Mouse (Mus musculus) MEL (cell line): ENCODE measurements around the gene Slmap. TPM values are rescaled to one million over a fixed set of nuclear protein-coding genes. Genes with fewer than 3 reads are reported as not detected.

ENCODE experiments used
- DNase-seq: peaks from one replicate; pipeline ENCODE4 v3.0.0; 2011; ENCODE audit warnings: low read depth, low spot score
- H3K27ac ChIP-seq: 2 replicates; pipeline ENCODE4 v1.5.1; 2012; ENCODE audit warnings: low read depth, mild to moderate bottlenecking, control low read depth, low read length, moderate library complexity; ENCODE audit not compliant: control insufficient read depth
- H3K27me3 ChIP-seq, 2 experiments: fragments of 150-350 bp in 1 of 2; sonication (generic) in 1 of 2; 2 replicates each; pipeline ENCODE4 v1.6.1; 2012; ENCODE audit warnings: low read length in 2 of 2, mild to moderate bottlenecking in 2 of 2, improper control_type of control experiment in 1 of 2, moderate library complexity in 1 of 2; ENCODE audit not compliant: insufficient read depth in 2 of 2, control insufficient read depth in 1 of 2
- H3K36me3 ChIP-seq, 2 experiments: 2 replicates each; pipeline ENCODE4 v1.6.1; 2012 to 2014; ENCODE audit warnings: low read length in 2 of 2, improper control_type of control experiment in 1 of 2, inconsistent platforms in 1 of 2, mild to moderate bottlenecking in 1 of 2; ENCODE audit not compliant: insufficient read depth in 2 of 2, control insufficient read depth in 1 of 2
- H3K4me1 ChIP-seq, 2 experiments: fragments of 150-350 bp in 1 of 2; sonication (generic) in 1 of 2; 2 replicates each; pipeline ENCODE4 v1.6.1; 2012; ENCODE audit warnings: low read length in 2 of 2, improper control_type of control experiment in 1 of 2, mild to moderate bottlenecking in 1 of 2; ENCODE audit not compliant: insufficient read depth in 2 of 2, control insufficient read depth in 1 of 2
- H3K4me3 ChIP-seq, 2 experiments: fragments of 150-350 bp in 1 of 2; sonication (generic) in 1 of 2; 2 replicates each; pipeline ENCODE4 v1.5.1; 2012; ENCODE audit warnings: low read depth in 2 of 2, low read length in 2 of 2, mild to moderate bottlenecking in 2 of 2, moderate library complexity in 2 of 2, control low read depth in 1 of 2, improper control_type of control experiment in 1 of 2; ENCODE audit not compliant: control insufficient read depth in 1 of 2, insufficient read depth in 1 of 2
- H3K79me2 ChIP-seq: 2 replicates; pipeline ENCODE4 v1.6.1; 2012; ENCODE audit warnings: mild to moderate bottlenecking, low read length, moderate library complexity; ENCODE audit not compliant: control insufficient read depth, poor library complexity, insufficient read depth
- H3K9ac ChIP-seq: 2 replicates; pipeline ENCODE4 v1.6.1; 2012; ENCODE audit warnings: low read depth, mild to moderate bottlenecking, control low read depth, low read length, moderate library complexity; ENCODE audit not compliant: control insufficient read depth, poor library complexity, severe bottlenecking
- H3K9me3 ChIP-seq: fragments of 150-350 bp; sonication (generic); replicated peaks from 2 replicates; pipeline ENCODE4 v1.6.1; 2012; ENCODE audit warnings: mild to moderate bottlenecking, low read length, improper control_type of control experiment, moderate library complexity; ENCODE audit not compliant: insufficient read depth
- CHD1 ChIP-seq: IDR thresholded peaks from 2 replicates; pipeline ENCODE4 v1.6.1; 2012; ENCODE audit warnings: low read depth, mild to moderate bottlenecking, inconsistent platforms, low read length, improper control_type of control experiment
- CHD2 ChIP-seq: IDR thresholded peaks from 2 replicates; pipeline ENCODE4 v1.6.1; 2011; ENCODE audit warnings: low read length, improper control_type of control experiment
- CTCF ChIP-seq, 3 experiments: IDR thresholded peaks in 2 of 3; conservative IDR thresholded peaks in 1 of 3; 2 replicates each; pipeline ENCODE4 v1.5.1; 2011 to 2012; ENCODE audit warnings: low read length in 3 of 3, low read depth in 2 of 3, mild to moderate bottlenecking in 2 of 3, improper control_type of control experiment in 1 of 3, inconsistent platforms in 1 of 3, mixed read lengths in 1 of 3, moderate library complexity in 1 of 3; ENCODE audit not compliant: control insufficient read depth in 1 of 3, insufficient read depth in 1 of 3, poor library complexity in 1 of 3, severe bottlenecking in 1 of 3
- E2F4 ChIP-seq: IDR thresholded peaks from 2 replicates; pipeline ENCODE4 v1.6.1; 2011; ENCODE audit warnings: low read depth, low read length, improper control_type of control experiment, borderline replicate concordance
- EP300 ChIP-seq, 2 experiments: IDR thresholded peaks; 2 replicates each; pipeline ENCODE4 v1.6.1; 2011; ENCODE audit warnings: improper control_type of control experiment in 2 of 2, low read length in 2 of 2, low read depth in 1 of 2, mild to moderate bottlenecking in 1 of 2
- ETS1 ChIP-seq: IDR thresholded peaks from 2 replicates; pipeline ENCODE4 v1.6.1; 2012; ENCODE audit warnings: low read depth, mild to moderate bottlenecking, inconsistent platforms, low read length, improper control_type of control experiment, moderate library complexity
- GABPA ChIP-seq: IDR thresholded peaks from 2 replicates; pipeline ENCODE4 v1.6.1; 2012; ENCODE audit warnings: low read depth, mild to moderate bottlenecking, inconsistent platforms, low read length, improper control_type of control experiment, moderate library complexity
- GATA1 ChIP-seq: IDR thresholded peaks from 2 replicates; pipeline ENCODE4 v1.6.1; 2011; ENCODE audit warnings: low read depth, low read length, improper control_type of control experiment
- HCFC1 ChIP-seq: IDR thresholded peaks from 2 replicates; pipeline ENCODE4 v1.6.1; 2012; ENCODE audit warnings: low read depth, mild to moderate bottlenecking, inconsistent platforms, low read length, improper control_type of control experiment, moderate library complexity
- JUND ChIP-seq: IDR thresholded peaks from 2 replicates; pipeline ENCODE4 v1.6.1; 2011; ENCODE audit warnings: low read depth, mild to moderate bottlenecking, improper control_type of control experiment, low read length
- MAFK ChIP-seq: IDR thresholded peaks from 2 replicates; pipeline ENCODE4 v1.6.1; 2011; ENCODE audit warnings: low read depth, mild to moderate bottlenecking, low read length, improper control_type of control experiment, borderline replicate concordance
- MXI1 ChIP-seq: IDR thresholded peaks from 2 replicates; pipeline ENCODE4 v1.6.1; 2011; ENCODE audit warnings: mild to moderate bottlenecking, low read depth, low read length, improper control_type of control experiment
- MYB ChIP-seq: IDR thresholded peaks from 2 replicates; pipeline ENCODE4 v1.6.1; 2011; ENCODE audit warnings: mild to moderate bottlenecking, low read depth, low read length, improper control_type of control experiment
- POLR2A ChIP-seq, 2 experiments: IDR thresholded peaks; 2 replicates each; pipeline ENCODE4 v1.6.1; 2011 to 2012; ENCODE audit warnings: low read length in 2 of 2, mild to moderate bottlenecking in 2 of 2, control low read depth in 1 of 2, improper control_type of control experiment in 1 of 2, low read depth in 1 of 2, moderate library complexity in 1 of 2; ENCODE audit not compliant: control insufficient read depth in 1 of 2, insufficient read depth in 1 of 2, poor library complexity in 1 of 2
- POLR2AphosphoS5 ChIP-seq: IDR thresholded peaks from 2 replicates; pipeline ENCODE4 v1.6.1; 2012; ENCODE audit warnings: low read depth, borderline replicate concordance, mild to moderate bottlenecking, inconsistent platforms, low read length, moderate library complexity, mixed read lengths
- RAD21 ChIP-seq: IDR thresholded peaks from 2 replicates; pipeline ENCODE4 v1.6.1; 2011; ENCODE audit warnings: mild to moderate bottlenecking, low read depth, low read length, improper control_type of control experiment
- RCOR1 ChIP-seq: IDR thresholded peaks from 2 replicates; pipeline ENCODE4 v1.6.1; 2012; ENCODE audit warnings: low read depth, mild to moderate bottlenecking, inconsistent platforms, low read length, improper control_type of control experiment
- SIN3A ChIP-seq: IDR thresholded peaks from 2 replicates; pipeline ENCODE4 v1.6.1; 2012; ENCODE audit warnings: low read length, improper control_type of control experiment, inconsistent platforms
- SMC3 ChIP-seq: IDR thresholded peaks from 2 replicates; pipeline ENCODE4 v1.6.1; 2011; ENCODE audit warnings: low read depth, low read length, improper control_type of control experiment
- TAL1 ChIP-seq: IDR thresholded peaks from 2 replicates; pipeline ENCODE4 v1.6.1; 2012; ENCODE audit warnings: mild to moderate bottlenecking, inconsistent platforms, low read length, moderate library complexity, mixed read lengths
- TBP ChIP-seq: IDR thresholded peaks from 2 replicates; pipeline ENCODE4 v1.8.0; 2011; ENCODE audit warnings: low read depth, low read length, improper control_type of control experiment
- TCF12 ChIP-seq: IDR thresholded peaks from 2 replicates; pipeline ENCODE4 v1.6.1; 2014; ENCODE audit warnings: low read depth, mild to moderate bottlenecking, inconsistent platforms, low read length, improper control_type of control experiment, moderate library complexity
- USF1 ChIP-seq: IDR thresholded peaks from 2 replicates; pipeline ENCODE4 v1.6.1; 2014; ENCODE audit warnings: low read depth, mild to moderate bottlenecking, inconsistent platforms, low read length, improper control_type of control experiment, moderate library complexity
- ZMIZ1 ChIP-seq: IDR thresholded peaks from 2 replicates; pipeline ENCODE4 v1.6.1; 2012; ENCODE audit warnings: low read depth, mild to moderate bottlenecking, inconsistent platforms, low read length, improper control_type of control experiment, moderate library complexity
- polyA plus RNA-seq, 2 experiments: library from polyadenylated mRNA; stranded (reverse) in 1 of 2; unstranded in 1 of 2; fragments of >175 nt in 1 of 2; fragments of >200 nt in 1 of 2; gene quantifications; 2 replicates each; pipeline versions ENCODE4 v1.2.1 to v1.2.4; 2012; ENCODE audit warnings: low replicate concordance in 2 of 2, low read depth in 1 of 2; ENCODE audit not compliant: insufficient read length in 2 of 2, insufficient read depth in 1 of 2, missing spikeins in 1 of 2
- total RNA-seq: library from RNA; depleted of rRNA; stranded (reverse); fragments of 300-350 nt; gene quantifications from 2 replicates; pipeline ENCODE4 v1.2.3, GENCODE M21; 2012

Gene Slmap
- total and polyA plus RNA-seq, 3 experiments: 21.4 to 41.9 TPM; not detected in 1

- TF ChIP-seq SIN3A (peak; percentile 78), USF1 (peak; percentile 100), MYB (peak; percentile 16; the same call in 1 of the 2 replicates), RCOR1 (peak; percentile 23; the same call in 1 of the 2 replicates), GATA1 (no peak), MXI1 (peak; percentile 78), TCF12 (peak; percentile 76), POLR2A (IDR thresholded peaks at IDR 0.05; ENCODE audit: control insufficient read depth in 1 of 2, insufficient read depth in 1 of 2, low read depth in 1 of 2, low read length in 2 of 2, poor library complexity in 1 of 2) (peak; percentile 89 to 99), E2F4 (0 out of 2 replicates have a peak, but pooled peaks have one; percentile 28), TBP (peak; percentile 62; the same call in 1 of the 2 replicates), CTCF (IDR thresholded peaks at IDR 0.05 in 2 of 3, conservative IDR thresholded peaks at IDR 0.05 in 1 of 3; ENCODE audit: control insufficient read depth in 1 of 3, insufficient read depth in 1 of 3, low read depth in 2 of 3, low read length in 3 of 3, poor library complexity in 1 of 3, severe bottlenecking in 1 of 3) (0 out of 6 replicates have a peak, but pooled peaks of 1 of the 3 experiments have one; percentile 1), GABPA (no peak), POLR2AphosphoS5 (no peak), CHD2 (no peak), ZMIZ1 (peak; percentile 87), ETS1 (peak; percentile 54), EP300 (IDR thresholded peaks at IDR 0.05; ENCODE audit: low read depth in 1 of 2, low read length in 2 of 2) (peak; percentile 22 to 36; a peak in 1 of 4 replicates), JUND (no peak), HCFC1 (peak; percentile 45; the same call in 1 of the 2 replicates), RAD21 (no peak)
These were observed 44.9 kb upstream of the Slmap start (continued) for GRCm38 (mm10) chr14:26579346-26580343.

DNA sequence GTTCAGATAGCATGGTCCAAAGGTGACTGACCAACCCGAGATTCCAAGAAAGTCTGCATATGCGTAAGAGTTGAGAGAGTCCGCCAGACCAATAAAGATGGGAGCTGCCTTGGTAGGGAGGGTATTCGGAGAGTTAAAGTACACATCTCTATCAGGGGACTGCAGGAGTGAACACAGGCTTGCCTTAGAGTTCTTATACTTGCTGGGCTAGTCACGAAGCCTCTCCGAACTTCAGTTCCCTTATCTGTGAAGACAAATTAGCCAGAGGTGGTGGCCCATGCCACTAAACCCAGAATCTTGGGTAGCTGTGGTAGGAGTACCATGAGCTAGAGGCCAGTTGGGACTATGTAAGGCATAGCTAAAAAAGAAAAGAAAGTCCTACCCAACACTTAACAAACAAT lies 44.1 kb upstream of the Slmap start:
- H3K4me3 ChIP-seq: peak overlapping the region; percentile 37 to 54
- peak overlapping the region; percentile 57 for H3K9ac ChIP-seq
- peaks cover 7 to 10% of the 10 kb centered on the region in 2 experiments for H3K4me1 ChIP-seq
- TF ChIP-seq TAL1: peak; percentile 42
- TF ChIP-seq MAFK: no peak
- TF ChIP-seq CHD1: no peak
- TF ChIP-seq SMC3: 0 out of 2 replicates have a peak, but pooled peaks have one; percentile 6
- peaks cover 19% of the 10 kb centered on the region for H3K79me2 ChIP-seq
- peaks cover 0 to 8% of the 10 kb centered on the region in 2 experiments; a peak in 2 of 4 replicates for H3K36me3 ChIP-seq
- no peaks in the 10 kb centered on the region for H3K27me3 ChIP-seq
- peak overlapping the region; percentile 47 for H3K27ac ChIP-seq
- H3K9me3 ChIP-seq: no peaks in the 10 kb centered on the region
- DNase-seq: peak; percentile 74
